ENCODE assay signal across 8 mouse cellular contexts in the genomic region with DNA sequence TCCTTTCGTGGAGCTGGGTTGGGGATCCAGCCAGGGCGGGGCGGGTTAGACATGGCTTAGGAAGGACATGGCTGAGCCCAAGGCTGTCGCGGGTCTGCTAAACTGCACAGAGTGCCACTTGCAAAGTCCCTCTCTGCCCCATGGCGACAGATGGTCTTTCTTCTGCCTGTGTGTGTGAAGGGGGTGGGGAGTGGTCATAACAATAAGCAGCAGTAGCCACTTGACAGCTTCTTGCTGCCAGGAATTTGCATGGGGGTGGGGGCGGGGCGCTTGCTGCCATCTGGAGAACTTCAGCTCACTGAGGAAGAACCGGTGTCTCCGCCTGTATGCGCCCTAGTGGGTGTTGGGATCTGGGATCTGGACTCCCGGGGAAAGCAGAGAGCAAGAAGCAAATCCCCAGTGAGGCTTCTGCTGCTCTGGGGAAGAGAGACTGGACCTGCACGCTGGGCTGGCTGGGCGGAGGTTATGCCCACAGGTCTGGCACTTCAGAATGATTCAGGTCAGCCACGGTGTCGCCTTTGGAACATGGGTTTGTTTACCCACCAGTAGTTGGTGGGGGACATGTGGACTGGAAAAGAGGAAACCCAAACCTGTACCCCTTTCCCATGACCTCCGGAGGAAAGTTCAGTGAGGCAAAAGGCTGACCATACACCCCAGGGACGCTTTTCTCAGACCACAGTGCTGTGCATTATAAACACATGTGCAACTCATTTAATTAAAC.
DNase-seq lines count a peak whose midpoint lies in the region; ATAC-seq and TF ChIP-seq lines count a peak whose summit lies in the region.

No protein-coding gene starts in this region.

- no peak for TF ChIP-seq POLR2A in spleen, adult 2 months (IDR thresholded peaks at IDR 0.05; ENCODE audit: low read depth, low read length)

- H3K9ac ChIP-seq in limb, embryonic 11.5 days (ENCODE audit: low read length), result no peak overlapping the region; the same call in 1 of the 2 replicates
- no peak overlapping the region; the same call in 1 of the 2 replicates for H3K9ac ChIP-seq in midbrain, embryonic 12.5 days (replicated peaks)

- no peaks in the 10 kb centered on the region for H3K36me3 ChIP-seq in limb, embryonic 11.5 days (ENCODE audit: control insufficient read depth, insufficient read depth, low read length)
- no peaks in the 10 kb centered on the region for H3K36me3 ChIP-seq in midbrain, embryonic 12.5 days
- H3K36me3 ChIP-seq in spleen, adult 2 months (ENCODE audit: control insufficient read depth, insufficient read depth, low read length), result no peaks in the 10 kb centered on the region

- H3K4me2 ChIP-seq in limb, embryonic 11.5 days (ENCODE audit: low read depth, severe bottlenecking), result peak overlapping the region; percentile 69
- H3K4me2 ChIP-seq in midbrain, embryonic 12.5 days (replicated peaks), result peak overlapping the region; percentile 54

- H3K27me3 ChIP-seq in limb, embryonic 11.5 days (ENCODE audit: control insufficient read depth, insufficient read depth, low read length), result no peaks in the 10 kb centered on the region
- H3K27me3 ChIP-seq in midbrain, embryonic 12.5 days, result no peaks in the 10 kb centered on the region
- H3K27me3 ChIP-seq in spleen, adult 2 months (ENCODE audit: control insufficient read depth, insufficient read depth, low read length), result no peaks in the 10 kb centered on the region

- peak overlapping the region; percentile 67; the same call in 1 of the 2 replicates for H3K27ac ChIP-seq in limb, embryonic 11.5 days (replicated peaks; ENCODE audit: low read depth, low read length)
- H3K27ac ChIP-seq in midbrain, embryonic 12.5 days (replicated peaks), result peak overlapping the region; percentile 92
- peak overlapping the region; percentile 43; the same call in 1 of the 2 replicates for H3K27ac ChIP-seq in spleen, adult 2 months (ENCODE audit: insufficient read depth, low read length)

- H3K9me3 ChIP-seq in limb, embryonic 11.5 days (ENCODE audit: control insufficient read depth, low read length), result no peaks in the 10 kb centered on the region
- no peaks in the 10 kb centered on the region for H3K9me3 ChIP-seq in midbrain, embryonic 12.5 days

- DNase-seq in adrenal gland, postnatal 14 days, result peak; percentile 51
- peak; percentile 49 for DNase-seq in gastrocnemius, postnatal 25 days
- peak; percentile 44 for DNase-seq in hindlimb bud, embryonic 11.5 days (ENCODE audit: extremely low spot score, low read depth, low spot score)
- peak; percentile 78 for DNase-seq in limb, embryonic 11.5 days (ENCODE audit: low spot score)
- peak in 1 of 2 experiments; percentile 4 for DNase-seq in spleen, adult 2 months (ENCODE audit: low read depth in 1 of 2, low spot score in 2 of 2)

- H3K4me1 ChIP-seq in limb, embryonic 11.5 days (ENCODE audit: control insufficient read depth, insufficient read depth, low read length), result peaks cover 17% of the 10 kb centered on the region
- H3K4me1 ChIP-seq in midbrain, embryonic 12.5 days, result peaks cover 22% of the 10 kb centered on the region
- no peaks in the 10 kb centered on the region; the same call in 1 of the 2 replicates for H3K4me1 ChIP-seq in spleen, adult 2 months (ENCODE audit: control insufficient read depth, insufficient read depth, insufficient read length)

- WGBS in limb, embryonic 11.5 days, result 4% methylated on average over 18 of the region's 18 CpGs
- WGBS in midbrain, embryonic 12.5 days, result 2% methylated on average over 18 of the region's 18 CpGs
- 40% methylated on average over 18 of the region's 18 CpGs for WGBS in spleen, adult 2 months

- TF ChIP-seq CTCF in spleen, adult 2 months (IDR thresholded peaks at IDR 0.05; ENCODE audit: extremely low read depth, insufficient read depth, insufficient read length, insufficient replicate concordance), result no peak

- ATAC-seq in common myeloid progenitor, adult 5-6 weeks (replicated peaks; ENCODE audit: low read depth, poor library complexity, severe bottlenecking), result peak; percentile 50
- peak; percentile 93 for ATAC-seq in limb, embryonic 11.5 days (ENCODE audit: insufficient number of reproducible peaks, low FRiP score, low TSS enrichment, low read depth)
- peak; percentile 99 for ATAC-seq in midbrain, embryonic 12.5 days (ENCODE audit: low FRiP score, low read depth)
- ATAC-seq in CD4-positive, CD25-positive, alpha-beta regulatory T cell, adult 4 months, result no peak

- peak overlapping the region; percentile 21 for H3K4me3 ChIP-seq in limb, embryonic 11.5 days (ENCODE audit: low read depth, low read length)
- H3K4me3 ChIP-seq in midbrain, embryonic 12.5 days, result peak overlapping the region; percentile 33
- H3K4me3 ChIP-seq in spleen, adult 2 months (ENCODE audit: extremely low read depth, insufficient read depth, insufficient read length), result peak overlapping the region; percentile 1; the same call in 1 of the 2 replicates
